Mouse (Mus musculus) thymus, adult 2 months (tissue): Measurements from ENCODE around the gene Mrps15. TPM values are rescaled to one million over a fixed set of nuclear protein-coding genes. Genes with fewer than 3 reads are reported as not detected.

Experiments
- DNase-seq: peaks from one replicate; pipeline ENCODE4 v3.0.0; 2021
- H3K27ac ChIP-seq: fragments of 200-500 bp; 2 replicates; pipeline ENCODE4 v1.5.1; 2012; ENCODE audit warnings: low read length, control low read depth; ENCODE audit not compliant: control insufficient read depth, insufficient read depth
- H3K27me3 ChIP-seq: fragments of 200-500 bp; 2 replicates; pipeline ENCODE4 v1.6.1; 2012; ENCODE audit warnings: mild to moderate bottlenecking, low read length, moderate library complexity, mixed read lengths; ENCODE audit not compliant: control insufficient read depth, insufficient read depth
- H3K36me3 ChIP-seq: fragments of 200-500 bp; 2 replicates; pipeline ENCODE4 v1.6.1; 2012; ENCODE audit warnings: mild to moderate bottlenecking, low read length, moderate library complexity; ENCODE audit not compliant: control insufficient read depth, insufficient read depth
- H3K4me1 ChIP-seq: fragments of 200-500 bp; replicated peaks from 2 replicates; pipeline ENCODE4 v1.6.1; 2012; ENCODE audit warnings: low read length; ENCODE audit not compliant: control insufficient read depth, insufficient read depth
- H3K4me3 ChIP-seq: fragments of 200-500 bp; 2 replicates; pipeline ENCODE4 v1.5.1; 2012; ENCODE audit warnings: mild to moderate bottlenecking, low read length, control low read depth, moderate library complexity; ENCODE audit not compliant: control insufficient read depth, insufficient read depth
- CTCF ChIP-seq: fragments of 200-500 bp; IDR thresholded peaks from 2 replicates; pipeline ENCODE4 v1.5.1; 2012; ENCODE audit warnings: mild to moderate bottlenecking, control low read depth, low read length, moderate library complexity, borderline replicate concordance; ENCODE audit not compliant: control insufficient read depth, poor library complexity, insufficient read depth; ENCODE audit errors: extremely low read depth
- POLR2A ChIP-seq: fragments of 200-500 bp; IDR thresholded peaks from 2 replicates; pipeline ENCODE4 v1.6.1; 2012; ENCODE audit warnings: mild to moderate bottlenecking, low read length, control low read depth, moderate library complexity; ENCODE audit not compliant: control insufficient read depth, poor library complexity, insufficient read depth; ENCODE audit errors: extremely low read depth
- WGBS: fragments of 180-500 bp; shearing (Covaris S2); methylation state at CpG from one replicate; pipeline ENCODE4 v1.1.7; 2018; 5-methylcytosine and 5-hydroxymethylcytosine counted together
- polyA plus RNA-seq: library from polyadenylated mRNA; depleted of rRNA; stranded (reverse); fragments of >200 nt; gene quantifications from 2 replicates; pipeline ENCODE4 v1.2.3, GENCODE M21; 2012; rRNA removed

Gene Mrps15
- polyA plus RNA-seq, 1 experiment: 56.2 TPM

DNA sequence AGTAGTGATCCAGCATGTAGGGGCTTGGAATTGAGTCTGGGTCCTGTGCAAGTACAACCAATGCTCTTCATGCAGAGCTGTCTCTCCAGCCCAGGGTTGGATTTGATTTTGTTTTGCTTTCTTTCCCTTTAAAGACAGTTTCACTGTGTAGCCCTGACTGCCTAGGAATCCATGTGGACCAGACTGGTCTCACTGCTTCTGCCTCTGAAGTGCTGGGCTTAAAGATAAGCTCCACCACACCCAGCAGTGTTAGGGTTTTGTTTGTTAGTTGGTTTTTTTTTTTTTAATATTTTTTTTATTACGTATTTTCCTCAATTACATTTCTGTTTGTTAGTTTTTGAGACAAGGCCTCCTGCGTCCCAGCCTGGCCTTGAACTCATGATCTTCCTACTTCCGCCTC lies 52.6 kb downstream of the Mrps15 start:
- Histone ChIP-seq H3K4me1 (peaks cover 16% of the 10 kb centered on the region), H3K4me3 (no peak overlapping the region), H3K27ac (no peak overlapping the region), H3K27me3 (no peaks in the 10 kb centered on the region), H3K36me3 (no peaks in the 10 kb centered on the region)
- DNase-seq: no peak
- WGBS: 98% methylated on average over 3 of the region's 3 CpGs
- TF ChIP-seq CTCF (no peak), POLR2A (no peak)

GRCm38 (mm10) chr4:126100764-126101163 lies 54.0 kb downstream of the Mrps15 start:
- peaks cover 20% of the 10 kb centered on the region for H3K4me1 ChIP-seq
- H3K4me3 ChIP-seq: no peak overlapping the region
- no peak overlapping the region for H3K27ac ChIP-seq
- no peak for TF ChIP-seq POLR2A
- no peak for TF ChIP-seq CTCF
- H3K36me3 ChIP-seq: no peaks in the 10 kb centered on the region
- WGBS: 95% methylated on average over 3 of the region's 3 CpGs
- no peaks in the 10 kb centered on the region for H3K27me3 ChIP-seq
- no peak for DNase-seq

DNA sequence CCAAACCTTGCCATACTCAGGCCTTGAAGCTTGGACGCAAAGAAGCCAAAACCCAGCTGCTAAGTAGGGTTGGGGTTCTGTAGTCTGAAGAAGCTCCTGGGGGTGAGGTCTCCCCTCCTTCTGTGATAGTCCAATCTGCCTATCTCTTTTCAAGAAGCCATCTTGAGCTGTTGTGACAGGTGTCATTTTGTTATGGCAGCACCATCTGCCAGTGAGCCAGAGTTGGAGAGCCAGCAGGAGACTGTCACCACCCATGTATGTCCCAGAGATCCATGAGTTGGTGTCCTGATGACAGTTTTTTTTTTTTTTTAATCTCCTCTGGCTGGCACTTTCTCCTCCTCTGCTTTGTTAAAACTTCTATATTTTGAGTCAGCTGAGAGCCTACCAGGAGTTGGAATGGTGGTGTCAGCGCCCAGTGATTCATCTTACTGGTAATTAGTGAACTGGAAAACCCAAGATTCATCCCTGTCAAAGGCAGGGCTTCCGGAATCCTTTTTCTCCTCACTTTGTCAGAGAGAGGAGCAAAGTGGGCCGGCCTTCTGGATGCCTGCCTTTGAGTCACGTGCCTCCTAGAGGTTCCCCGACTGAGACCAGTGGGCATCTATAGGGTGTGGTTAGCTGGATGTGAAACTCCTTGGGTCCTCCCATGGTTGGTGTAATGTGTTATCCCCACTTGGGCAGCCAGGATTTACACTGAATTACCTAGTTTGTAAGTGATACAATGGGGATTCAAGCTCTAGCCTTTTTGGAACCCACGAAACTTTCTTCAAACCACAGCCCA lies 55.5 kb downstream of the Mrps15 start:
- no peak overlapping the region for H3K27ac ChIP-seq
- TF ChIP-seq POLR2A (no peak), CTCF (no peak)
- H3K4me3 ChIP-seq: no peak overlapping the region
- 81% methylated on average over 7 of the region's 7 CpGs for WGBS
- H3K27me3 ChIP-seq: no peaks in the 10 kb centered on the region
- peaks cover 16% of the 10 kb centered on the region for H3K4me1 ChIP-seq
- no peaks in the 10 kb centered on the region for H3K36me3 ChIP-seq
- no peak for DNase-seq

DNA sequence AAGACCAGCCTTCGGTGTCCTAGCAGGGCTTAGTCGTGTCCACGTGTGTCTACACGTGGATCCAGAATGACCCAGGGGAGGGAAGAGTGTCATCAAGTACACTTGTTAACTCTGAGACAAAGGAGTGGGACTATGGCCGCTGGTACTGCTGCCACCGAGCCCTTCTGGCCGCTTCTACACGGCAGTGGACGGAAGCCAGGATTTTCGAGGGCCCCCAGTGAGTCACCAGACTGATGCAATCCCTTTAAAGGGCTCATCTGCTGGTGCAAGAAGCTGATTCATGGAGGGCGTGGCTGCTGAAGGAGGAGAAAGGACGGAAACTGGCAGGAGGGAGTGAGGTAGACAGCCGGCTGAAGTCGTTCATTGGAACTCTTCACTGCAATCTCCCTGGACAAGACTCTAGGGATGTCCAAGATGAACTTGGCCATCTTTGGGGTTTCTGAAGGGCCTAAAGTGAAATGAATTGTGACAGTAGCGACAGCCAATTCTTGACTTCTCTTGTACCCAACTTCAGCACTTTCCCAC lies 56.4 kb downstream of the Mrps15 start:
- WGBS: 2% methylated on average over 15 of the region's 15 CpGs
- DNase-seq: peak; percentile 54

GRCm38 (mm10) chr4:126103590-126104068 lies 56.9 kb downstream of the Mrps15 start, which contains the start of gene Stk40:
TSS of gene Stk40 (plus strand) at chr4:126103957.
- TF ChIP-seq CTCF: peak; percentile 65; the same call in 1 of the 2 replicates
- TF ChIP-seq POLR2A: peak; percentile 85
- Histone ChIP-seq H3K4me3 (peak within 1 kb of the TSS; percentile 72), H3K36me3 (no peaks in the 10 kb centered on the region), H3K4me1 (peaks cover 12% of the 10 kb centered on the region), H3K27ac (peak within 1 kb of the TSS; percentile 33; the same call in 1 of the 2 replicates), H3K27me3 (no peaks in the 10 kb centered on the region)
- WGBS: 2% methylated on average over 34 of the region's 34 CpGs
- DNase-seq: peak; percentile 95

More for the DNA sequence above, 56.4 kb downstream of the Mrps15 start:
- H3K4me1 ChIP-seq: peaks cover 12% of the 10 kb centered on the region
- H3K27me3 ChIP-seq: no peaks in the 10 kb centered on the region
- TF ChIP-seq POLR2A (no peak), CTCF (no peak)
- no peaks in the 10 kb centered on the region for H3K36me3 ChIP-seq
- H3K4me3 ChIP-seq: peak overlapping the region; percentile 47
- peak overlapping the region; percentile 33; the same call in 1 of the 2 replicates for H3K27ac ChIP-seq

- peak overlapping the region; percentile 2; the same call in 1 of the 2 replicates for H3K27ac ChIP-seq
- WGBS: 2% methylated on average over 34 of the region's 34 CpGs
- H3K36me3 ChIP-seq: no peaks in the 10 kb centered on the region
- DNase-seq: no peak
- peaks cover 12% of the 10 kb centered on the region for H3K4me1 ChIP-seq
- H3K27me3 ChIP-seq: no peaks in the 10 kb centered on the region
- TF ChIP-seq POLR2A (no peak), CTCF (no peak)
- peak overlapping the region; percentile 72 for H3K4me3 ChIP-seq
These were observed 57.7 kb downstream of the Mrps15 start for GRCm38 (mm10) chr4:126104261-126105075.

Other genes starting within 250 kb of the Mrps15 start
- gene Csf3r, start 22.4 kb upstream of the Mrps15 start, polyA plus RNA-seq: 6.7 and 7.3 TPM in 2 replicates
- 0.99 and 1.1 TPM in 2 replicates for gene Oscp1, start 11.6 kb downstream of the Mrps15 start, polyA plus RNA-seq
- 41.0 and 41.7 TPM in 2 replicates for gene Lsm10, start 49.7 kb downstream of the Mrps15 start, polyA plus RNA-seq
- gene Stk40, start 57.0 kb downstream of the Mrps15 start, polyA plus RNA-seq: 36.5 and 43.1 TPM in 2 replicates
- gene Eva1b, start 100.8 kb downstream of the Mrps15 start, polyA plus RNA-seq: 94.3 and 95.2 TPM in 2 replicates
- gene Sh3d21, start 116.6 kb downstream of the Mrps15 start, polyA plus RNA-seq: 0.75 and 1.2 TPM in 2 replicates
- 91.8 and 101 TPM in 2 replicates for gene Thrap3, start 155.8 kb downstream of the Mrps15 start, polyA plus RNA-seq
- gene Map7d1, start 209.4 kb downstream of the Mrps15 start, polyA plus RNA-seq: 74.6 and 84.2 TPM in 2 replicates
- 48.0 and 55.1 TPM in 2 replicates for gene Trappc3, start 215.4 kb downstream of the Mrps15 start, polyA plus RNA-seq
- gene Col8a2, start 239.9 kb downstream of the Mrps15 start, polyA plus RNA-seq: 0.28 and 0.35 TPM in 2 replicates